Mouse (Mus musculus): ENCODE data around the gene Ugt1a9. TPM values are rescaled to one million over a fixed set of nuclear protein-coding genes. Genes with fewer than 3 reads are reported as not detected.
"Not testable (repeated sequence)": the region's sequence is repeated elsewhere in the genome, so short reads cannot be mapped to it uniquely, and the experiment has no call there.

Ugt1a9 gene
- polyA plus RNA-seq, 1 experiment, result not detected

DNA sequence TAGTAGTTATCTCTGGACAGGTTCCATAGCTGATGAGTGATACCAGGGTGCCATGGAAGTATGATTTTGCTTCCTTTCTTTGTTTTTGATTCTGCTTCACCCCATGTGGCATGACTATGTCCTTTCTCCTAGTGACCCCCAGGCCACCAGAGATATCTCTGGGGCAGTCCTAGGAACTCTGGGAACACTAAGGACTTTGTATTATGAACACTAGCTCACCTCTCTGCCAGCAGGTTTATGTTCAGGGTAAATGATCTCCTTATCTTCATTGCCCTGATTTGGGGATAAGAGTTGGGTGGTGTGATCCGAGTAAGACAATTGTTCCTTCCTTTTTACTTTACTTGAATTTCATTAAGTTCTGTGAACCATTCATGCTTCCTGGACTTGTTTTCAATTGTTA lies 15.5 kb downstream of the Ugt1a9 start:
- Histone ChIP-seq H3K4me1 (no peaks in the 10 kb centered on the region), H3K9me3 (no peaks in the 10 kb centered on the region), H3K4me3 (replicated peaks) (no peak overlapping the region), H3K27me3 (replicated peaks) (peaks cover 9% of the 10 kb centered on the region), H3K36me3 (replicated peaks; ENCODE audit: low read length) (no peaks in the 10 kb centered on the region)
- no peak for TF ChIP-seq FLI1 (IDR thresholded peaks at IDR 0.05; ENCODE audit: low read length)
- TF ChIP-seq GATA1 (IDR thresholded peaks at IDR 0.05; ENCODE audit: borderline replicate concordance, low read length), result no peak

DNA sequence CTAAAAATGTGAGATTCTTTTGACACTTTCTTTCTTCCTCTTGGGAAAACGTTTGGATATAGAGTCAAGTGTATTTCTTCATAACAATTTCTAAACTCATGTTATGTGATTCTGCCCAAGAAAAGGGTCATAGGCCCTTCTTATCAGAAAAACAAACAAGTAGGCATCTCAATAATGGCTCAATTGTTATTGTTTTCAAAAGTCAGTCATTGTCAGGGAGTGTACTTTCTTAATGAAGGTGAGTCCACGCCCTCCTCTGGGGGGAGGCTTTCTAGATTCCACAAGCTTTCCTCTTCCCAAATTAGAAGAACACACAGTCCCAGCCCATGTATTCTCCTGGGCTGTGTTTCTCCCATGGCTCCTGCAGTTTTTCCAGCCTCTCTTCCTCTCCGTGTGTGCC lies 16.9 kb downstream of the Ugt1a9 start, which contains the start of gene Ugt1a8:
Gene Ugt1a8, plus strand, starts transcription at position 301 of the 400 bp plus-strand sequence.
- Histone ChIP-seq H3K4me3 (replicated peaks) (no peak within 1 kb of the TSS), H3K36me3 (replicated peaks; ENCODE audit: low read length) (no peaks in the 10 kb centered on the region), H3K9me3 (no peaks in the 10 kb centered on the region), H3K4me1 (peaks cover 3% of the 10 kb centered on the region; the same call in 1 of the 2 replicates), H3K27me3 (replicated peaks) (peaks cover 9% of the 10 kb centered on the region)
- TF ChIP-seq GATA1 (IDR thresholded peaks at IDR 0.05; ENCODE audit: borderline replicate concordance, low read length) (no peak), FLI1 (IDR thresholded peaks at IDR 0.05; ENCODE audit: low read length) (no peak)

DNA sequence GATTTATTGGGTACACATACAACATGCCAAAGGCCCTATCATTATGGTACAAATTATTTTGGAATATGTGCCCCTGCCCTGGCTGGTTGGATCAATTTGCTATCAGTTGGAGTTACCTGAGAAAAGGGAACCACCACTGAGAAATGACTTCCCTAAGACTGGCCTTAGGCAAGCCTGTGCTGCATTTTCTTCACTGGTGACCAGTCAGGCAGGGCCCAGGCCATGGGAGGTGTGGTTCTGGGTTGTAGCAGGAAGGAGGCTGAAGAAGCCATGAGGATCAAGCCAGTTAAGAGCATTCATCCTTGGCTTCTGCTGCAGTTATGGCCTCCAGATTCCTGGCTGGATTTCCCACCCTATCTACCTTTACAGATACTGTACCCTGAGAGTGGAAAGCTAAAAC lies 21.7 kb downstream of the Ugt1a9 start:
- no peaks in the 10 kb centered on the region for H3K36me3 ChIP-seq (replicated peaks; ENCODE audit: low read length)
- TF ChIP-seq GATA1 (IDR thresholded peaks at IDR 0.05; ENCODE audit: borderline replicate concordance, low read length) (no peak), FLI1 (IDR thresholded peaks at IDR 0.05; ENCODE audit: low read length) (no peak)

DNA sequence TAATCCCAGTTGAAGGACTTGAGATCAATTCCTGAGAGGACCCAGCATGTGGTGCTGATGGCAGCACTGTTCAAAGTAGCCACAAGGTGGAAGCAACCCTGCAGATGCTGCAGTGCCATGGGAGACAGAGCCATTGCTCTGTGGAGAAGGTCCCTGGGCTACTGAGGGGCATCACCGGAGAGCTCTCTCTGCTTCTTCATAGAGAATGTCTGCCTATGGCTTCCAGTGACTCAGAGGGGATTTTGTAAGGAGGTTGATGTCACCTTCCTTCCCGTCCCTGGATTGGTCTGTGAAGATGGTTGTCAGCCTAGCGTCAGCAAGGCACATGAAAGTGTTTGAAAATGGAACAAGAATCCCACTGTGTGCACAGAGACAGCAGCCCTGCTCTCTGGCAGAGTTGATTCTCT lies 23.7 kb downstream of the Ugt1a9 start:
- H3K4me1 ChIP-seq, result peaks cover 26% of the 10 kb centered on the region
- not testable (repeated sequence) for H3K27me3 ChIP-seq (replicated peaks); H3K4me3 ChIP-seq (replicated peaks); H3K36me3 ChIP-seq (replicated peaks; ENCODE audit: low read length); H3K9me3 ChIP-seq

More for the DNA sequence above, 21.7 kb downstream of the Ugt1a9 start:
- Histone ChIP-seq H3K9me3 (no peaks in the 10 kb centered on the region), H3K27me3 (replicated peaks) (peaks cover 5% of the 10 kb centered on the region), H3K4me3 (replicated peaks) (no peak overlapping the region), H3K4me1 (peaks cover 26% of the 10 kb centered on the region)

DNA sequence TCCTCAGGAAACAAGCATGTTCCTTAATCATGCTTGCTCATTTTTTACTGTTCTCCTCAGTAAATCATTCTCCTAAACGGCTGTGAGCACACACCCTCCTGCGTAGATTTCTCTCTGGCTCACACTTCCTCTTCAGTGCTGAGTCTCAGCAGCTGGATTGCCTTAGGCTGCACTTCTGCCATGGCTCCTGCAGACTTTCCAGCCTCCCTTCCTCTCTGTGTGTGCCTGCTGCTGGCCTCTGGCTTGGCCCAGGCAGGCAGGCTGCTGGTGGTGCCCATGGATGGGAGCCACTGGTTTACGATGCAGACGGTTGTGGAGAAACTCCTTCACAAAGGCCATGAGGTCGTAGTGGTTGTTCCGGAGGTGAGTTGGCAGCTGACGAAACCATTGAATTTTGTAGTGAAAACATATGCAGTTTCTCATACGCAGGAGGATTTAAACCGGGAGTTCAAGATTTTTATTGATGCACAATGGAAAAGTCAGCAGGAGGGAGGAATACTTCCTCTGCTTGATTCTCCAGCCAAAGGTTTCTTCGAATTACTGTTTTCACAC lies 24.4 kb downstream of the Ugt1a9 start, which contains the start of gene Ugt1a7c:
Gene Ugt1a7c, plus strand, starts transcription at position 122 of the 552 bp plus-strand sequence.
- H3K9me3 ChIP-seq, result no peaks in the 10 kb centered on the region
- peak within 1 kb of the TSS; percentile 77 for H3K4me3 ChIP-seq (replicated peaks)
- H3K27me3 ChIP-seq (replicated peaks), result no peaks in the 10 kb centered on the region
- peaks cover 26% of the 10 kb centered on the region for H3K4me1 ChIP-seq
- TF ChIP-seq GATA1 (IDR thresholded peaks at IDR 0.05; ENCODE audit: borderline replicate concordance, low read length) (no peak), FLI1 (IDR thresholded peaks at IDR 0.05; ENCODE audit: low read length) (no peak)
- H3K36me3 ChIP-seq (replicated peaks; ENCODE audit: low read length), result no peaks in the 10 kb centered on the region

DNA sequence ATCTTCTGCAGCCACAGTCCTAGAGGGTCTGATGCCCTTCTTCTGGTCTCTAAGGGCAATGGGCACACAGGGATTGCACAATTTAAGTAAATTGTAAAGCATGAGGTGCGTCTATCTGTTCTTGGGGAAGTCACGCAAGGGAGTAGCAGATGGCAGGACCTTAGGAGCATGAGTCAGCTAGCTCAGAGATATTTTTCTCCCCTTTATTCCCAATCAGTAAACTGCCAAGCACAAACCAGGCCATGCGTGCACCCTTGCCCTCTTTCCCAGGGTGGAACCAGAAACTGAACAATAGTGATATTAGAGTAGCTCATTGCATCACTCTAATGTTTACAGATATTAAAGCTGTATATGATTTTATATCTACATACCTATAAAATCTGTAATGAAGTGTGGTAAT lies 27.9 kb downstream of the Ugt1a9 start:
- H3K9me3 ChIP-seq; H3K36me3 ChIP-seq (replicated peaks; ENCODE audit: low read length); H3K4me3 ChIP-seq (replicated peaks): not testable (repeated sequence)
- Histone ChIP-seq H3K27me3 (replicated peaks) (peaks cover 12% of the 10 kb centered on the region), H3K4me1 (peaks cover 26% of the 10 kb centered on the region)

DNA sequence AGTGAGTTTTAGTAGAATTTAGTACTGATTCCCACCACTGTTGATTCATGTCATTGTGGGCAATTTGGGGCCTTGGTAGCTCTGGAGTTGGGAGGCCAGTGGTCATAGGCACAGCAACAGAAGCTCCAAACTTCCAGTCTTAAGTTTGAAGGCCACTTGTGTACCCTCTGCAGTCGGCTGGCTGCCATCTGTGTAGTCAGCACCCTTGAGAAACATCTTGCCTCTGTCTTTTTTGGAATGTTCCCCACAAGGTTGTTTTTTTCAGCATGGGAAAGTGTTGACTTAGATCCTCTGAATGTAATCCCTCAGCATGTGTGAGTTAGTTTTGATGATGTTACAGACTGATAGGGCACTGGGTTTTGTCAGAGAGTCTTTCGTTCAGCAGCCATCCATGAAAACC lies 29.1 kb downstream of the Ugt1a9 start:
- not testable (repeated sequence) for H3K36me3 ChIP-seq (replicated peaks; ENCODE audit: low read length)

DNA sequence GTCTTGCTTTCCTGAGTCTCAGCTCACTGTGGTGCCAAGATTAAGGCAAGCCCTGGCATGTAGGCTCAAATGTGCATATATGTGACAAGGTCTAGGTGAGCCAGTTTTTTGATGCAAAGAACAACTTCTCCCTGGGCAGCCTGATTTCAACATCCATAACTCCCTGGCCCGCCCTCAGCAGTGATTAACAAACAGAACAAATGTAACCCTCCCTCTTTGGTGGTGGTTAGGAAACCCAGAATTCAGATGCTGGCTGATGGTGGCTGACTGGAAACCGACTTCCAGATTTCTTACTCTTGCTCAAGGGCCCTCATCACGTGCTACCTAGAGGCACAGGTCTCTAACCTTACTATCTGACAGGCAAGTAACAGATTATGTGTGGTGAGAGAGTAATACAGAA lies 32.4 kb downstream of the Ugt1a9 start, which contains the start of gene Ugt1a6b:
Gene Ugt1a6b, plus strand, starts transcription at position 234 of the 400 bp plus-strand sequence.
- Histone ChIP-seq H3K4me1 (peaks cover 19% of the 10 kb centered on the region), H3K4me3 (replicated peaks) (peak within 1 kb of the TSS; percentile 24), H3K27me3 (replicated peaks) (peaks cover 18% of the 10 kb centered on the region)
- H3K36me3 ChIP-seq (replicated peaks; ENCODE audit: low read length); H3K9me3 ChIP-seq: not testable (repeated sequence)

More for the DNA sequence above, 29.1 kb downstream of the Ugt1a9 start:
- H3K4me3 ChIP-seq (replicated peaks); H3K9me3 ChIP-seq: not testable (repeated sequence)
- Histone ChIP-seq H3K4me1 (peaks cover 23% of the 10 kb centered on the region), H3K27me3 (replicated peaks) (peaks cover 17% of the 10 kb centered on the region)

DNA sequence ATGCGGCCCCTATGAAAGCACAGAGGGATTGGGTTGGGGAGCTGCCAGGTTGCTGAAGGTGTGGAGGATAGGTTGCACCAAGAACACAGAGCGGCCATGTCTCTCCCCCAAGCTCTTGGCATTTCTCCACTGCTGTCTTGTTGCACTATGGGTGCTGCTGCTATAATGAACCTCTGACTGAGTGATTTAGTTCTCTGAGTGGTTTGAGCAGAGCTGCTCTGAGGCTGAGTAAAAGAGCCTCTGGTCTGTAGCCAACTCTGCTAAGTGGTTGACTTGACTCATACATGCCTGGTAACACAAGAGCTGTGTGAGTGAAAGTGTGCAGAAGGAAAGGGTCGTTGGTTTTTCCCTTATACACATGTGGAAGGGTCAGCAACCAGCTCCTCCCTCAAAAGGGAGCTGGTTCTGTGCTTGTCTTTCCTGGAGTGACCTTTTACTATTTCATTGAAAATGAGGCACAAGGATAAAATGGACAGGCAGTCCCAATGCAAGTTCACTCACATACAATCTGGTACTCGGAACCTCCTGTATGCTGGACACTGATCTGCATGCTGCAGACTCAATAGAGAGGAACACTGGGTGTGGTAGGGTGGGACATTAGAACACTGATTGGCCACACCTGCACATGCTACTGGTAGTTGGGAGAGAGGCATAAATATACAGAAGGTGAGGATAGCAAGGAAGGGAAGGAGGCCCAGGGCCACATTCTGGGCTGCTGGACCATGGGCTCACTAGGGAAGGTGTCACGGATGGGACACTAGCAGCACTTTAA lies 33.3 kb downstream of the Ugt1a9 start:
- Histone ChIP-seq H3K4me1 (peaks cover 19% of the 10 kb centered on the region), H3K27me3 (replicated peaks) (peaks cover 18% of the 10 kb centered on the region), H3K4me3 (replicated peaks) (peak overlapping the region; percentile 24)
- H3K9me3 ChIP-seq; H3K36me3 ChIP-seq (replicated peaks; ENCODE audit: low read length): not testable (repeated sequence)

DNA sequence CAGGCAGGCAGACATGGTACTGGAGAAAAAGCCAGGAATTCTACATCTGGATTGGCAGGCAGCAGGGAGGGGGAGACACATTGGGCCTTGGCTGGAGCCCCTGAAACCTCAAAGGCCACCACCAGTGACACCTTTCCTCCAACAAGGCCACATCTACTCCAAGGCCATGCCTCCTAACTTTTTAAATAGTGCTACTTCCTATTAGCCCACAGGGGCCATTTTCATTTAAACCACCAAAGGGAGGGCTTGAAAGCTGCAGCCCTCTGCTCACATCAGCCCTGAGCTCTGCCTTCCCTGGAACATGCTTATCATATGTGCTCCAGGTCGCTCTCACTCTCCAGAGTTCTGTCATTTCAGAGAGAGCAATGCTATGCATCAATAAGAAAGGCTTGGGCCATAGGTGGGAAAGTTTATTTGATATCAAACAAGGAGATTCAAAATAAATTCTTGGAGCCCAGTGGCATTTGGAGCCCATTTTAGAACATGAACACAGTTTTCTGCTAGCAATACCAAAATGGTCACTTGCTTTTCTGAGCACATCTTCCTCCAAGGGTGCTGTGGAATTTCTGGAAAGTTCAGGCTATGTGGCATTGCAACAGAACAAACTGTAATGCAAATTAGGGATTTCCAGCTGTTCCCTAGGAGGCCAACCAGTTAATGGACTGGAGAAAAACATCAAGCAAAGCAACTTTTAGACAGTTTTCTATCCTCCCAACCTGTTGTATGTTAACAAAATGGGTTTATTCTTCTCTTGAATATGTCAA lies 34.2 kb downstream of the Ugt1a9 start:
- H3K4me1 ChIP-seq, result peaks cover 19% of the 10 kb centered on the region

More for the DNA sequence above, 34.2 kb downstream of the Ugt1a9 start:
- no peak for TF ChIP-seq FLI1 (IDR thresholded peaks at IDR 0.05; ENCODE audit: low read length)
- no peak for TF ChIP-seq GATA1 (IDR thresholded peaks at IDR 0.05; ENCODE audit: borderline replicate concordance, low read length)
- Histone ChIP-seq H3K9me3 (no peaks in the 10 kb centered on the region), H3K36me3 (replicated peaks; ENCODE audit: low read length) (no peaks in the 10 kb centered on the region), H3K27me3 (replicated peaks) (peaks cover 18% of the 10 kb centered on the region), H3K4me3 (replicated peaks) (no peak overlapping the region)
